Mouse (Mus musculus): ENCODE results near the gene Tbc1d24.

DNA sequence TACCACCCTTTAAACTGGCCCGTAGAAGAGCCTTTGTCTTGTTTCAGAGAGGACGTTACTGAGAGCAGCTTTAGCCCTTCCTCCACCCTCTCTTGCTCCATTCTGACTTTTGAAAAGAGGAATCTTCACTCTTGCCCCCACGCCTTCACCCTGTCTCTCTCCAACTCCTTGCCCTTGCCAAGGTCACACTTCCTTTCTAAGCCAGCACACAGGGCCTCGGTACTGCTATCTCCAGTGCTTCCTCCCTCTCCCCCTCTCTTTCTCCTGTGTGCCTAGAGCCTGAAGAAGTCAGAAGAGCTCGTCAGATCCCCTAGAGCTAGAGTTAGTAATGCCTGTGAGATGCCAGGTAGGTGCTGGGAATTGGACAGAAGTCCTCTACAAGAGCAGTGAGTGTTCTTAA is 34.6 kb downstream of the Tbc1d24 start:
- TF ChIP-seq CTCF (IDR thresholded peaks at IDR 0.05; ENCODE audit: low read depth) (no peak), EP300 (IDR thresholded peaks at IDR 0.05; ENCODE audit: low read depth) (no peak)

Data from liver, embryonic 14.5 days (tissue).